Mouse (Mus musculus): ENCODE results near the gene Dennd1a.

- TF ChIP-seq CTCF (conservative IDR thresholded peaks at IDR 0.05; ENCODE audit: insufficient read depth, insufficient read length, low read depth, low read length): no peak
- TF ChIP-seq POLR2A (IDR thresholded peaks at IDR 0.05; ENCODE audit: low read depth, low read length): no peak
Measured at GRCm38 (mm10) chr2:37797046-37797445, 490.1 kb downstream of the Dennd1a start.
